Mouse (Mus musculus): ENCODE data around the gene Ice1. TPM values are rescaled to one million over a fixed set of nuclear protein-coding genes. Genes with fewer than 3 reads are reported as not detected.

The Ice1 gene
- total RNA-seq, 2 experiments from 2014 or later = 34.6 to 34.9 TPM

DNA sequence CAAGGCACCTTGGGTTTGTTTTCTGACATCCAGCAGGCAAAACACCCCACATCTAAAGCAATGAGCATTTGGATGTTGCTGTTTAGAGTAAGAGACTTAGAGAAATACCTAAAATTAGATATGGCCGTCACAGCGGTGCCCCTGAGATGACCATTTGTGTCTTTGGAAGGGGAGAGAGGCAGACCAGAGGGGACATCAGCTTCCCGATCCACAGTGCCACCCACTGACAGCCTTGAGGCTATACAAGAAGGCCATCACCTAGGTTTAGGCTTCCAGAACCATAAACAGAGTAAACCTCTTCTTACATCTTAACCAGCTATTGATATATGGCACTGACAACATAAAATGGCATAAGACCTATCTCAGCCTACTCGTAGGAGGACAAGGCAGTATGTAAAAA lies 4.5 kb upstream of the Ice1 start:
- no peak for ATAC-seq (replicated peaks; ENCODE audit: low FRiP score, low TSS enrichment, poor library complexity, severe bottlenecking)

GRCm38 (mm10) chr13:70641381-70641780 lies 3.9 kb upstream of the Ice1 start:
- ATAC-seq (replicated peaks; ENCODE audit: low FRiP score, low TSS enrichment, poor library complexity, severe bottlenecking) = no peak

DNA sequence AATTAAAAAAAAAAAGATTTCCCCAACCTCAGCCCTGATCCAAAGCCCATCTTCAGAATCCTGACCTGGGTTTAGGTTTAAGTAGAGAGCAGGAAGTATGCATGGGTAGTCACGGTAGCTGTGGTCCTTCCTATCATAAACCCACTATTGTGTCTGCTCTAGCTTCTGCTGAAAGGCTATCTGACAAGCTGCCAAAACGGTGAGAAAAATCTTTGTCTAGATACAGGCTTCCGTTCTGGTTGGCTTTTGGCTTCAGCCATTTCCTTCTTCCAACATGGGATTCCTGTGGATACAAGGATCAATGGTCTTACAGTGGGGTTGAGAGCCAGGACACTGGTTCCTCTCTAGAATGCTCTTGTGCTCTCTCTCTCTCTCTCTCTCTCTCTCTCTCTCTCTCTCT lies 2.2 kb upstream of the Ice1 start:
- no peak for ATAC-seq (replicated peaks; ENCODE audit: low FRiP score, low TSS enrichment, poor library complexity, severe bottlenecking)

DNA sequence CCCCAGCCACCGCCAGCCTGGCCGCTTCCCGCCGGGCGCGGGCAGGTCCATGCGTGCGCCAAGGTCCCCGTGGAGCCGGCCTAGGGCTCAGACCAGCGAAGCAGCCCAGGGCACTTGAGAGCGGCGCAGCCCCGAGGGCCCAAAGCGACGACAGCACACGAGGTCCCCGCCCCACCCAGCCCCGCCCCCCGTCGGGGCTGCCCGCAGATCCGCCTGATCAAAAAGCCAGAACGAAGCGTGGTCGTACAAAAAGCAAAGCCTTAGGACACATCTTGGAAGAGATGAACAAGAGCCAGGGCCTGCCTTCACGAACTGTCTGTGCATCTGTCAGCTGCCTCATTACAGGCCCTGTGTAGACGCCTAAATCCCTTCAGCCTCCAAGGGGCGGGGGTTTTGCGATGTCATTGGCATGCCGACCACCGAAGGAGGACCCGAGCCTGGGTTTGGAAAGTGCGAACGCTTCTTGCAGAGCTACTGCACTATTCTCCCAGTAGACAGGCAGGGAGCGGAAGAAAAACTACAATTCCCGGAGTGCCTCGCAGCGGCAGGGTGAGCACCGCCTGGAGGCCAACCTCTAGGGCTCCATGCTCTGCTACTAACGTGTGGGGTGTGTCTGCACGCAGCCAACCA lies 343 bp upstream of the Ice1 start:
- peak; percentile 95 for ATAC-seq (replicated peaks; ENCODE audit: low FRiP score, low TSS enrichment, poor library complexity, severe bottlenecking)

DNA sequence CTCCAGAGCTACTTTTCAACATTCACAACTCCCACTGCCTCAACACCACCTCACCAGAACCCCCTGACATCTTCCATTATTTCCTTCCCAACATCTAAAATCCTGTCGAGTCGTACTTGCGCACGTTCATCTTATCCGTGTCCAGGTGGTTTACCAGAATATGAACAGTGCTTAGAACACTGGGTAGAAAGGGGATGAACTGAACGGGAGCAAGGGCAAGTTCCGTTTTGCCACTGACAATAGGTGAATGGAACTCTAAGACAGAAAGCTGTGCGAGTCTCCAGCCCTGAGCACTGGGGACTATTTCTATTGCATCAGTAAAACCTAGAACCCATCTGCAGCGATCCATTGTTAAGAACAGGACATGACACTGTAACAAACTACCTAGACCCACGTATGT lies 728 bp downstream of the Ice1 start:
- no peak for ATAC-seq (replicated peaks; ENCODE audit: low FRiP score, low TSS enrichment, poor library complexity, severe bottlenecking)

DNA sequence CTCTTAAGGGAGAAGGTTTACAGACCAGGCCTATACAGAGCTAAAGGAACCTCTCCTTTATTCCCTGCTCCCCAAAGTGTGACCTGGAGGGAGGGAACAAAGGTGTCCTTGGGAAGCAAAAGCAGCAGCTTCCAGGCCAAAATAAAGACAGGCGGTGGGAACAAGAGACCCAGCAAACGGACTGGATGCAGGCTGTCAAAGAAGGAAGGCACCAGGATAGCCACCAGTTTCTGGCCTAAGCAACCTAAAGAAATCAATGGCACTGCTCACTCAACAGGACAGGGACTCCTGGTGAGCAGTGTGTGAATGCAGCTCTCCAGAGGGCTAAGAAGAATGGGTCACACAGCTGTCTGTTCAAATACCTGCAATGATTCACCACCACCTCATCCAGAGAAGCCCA lies 1.8 kb downstream of the Ice1 start:
- no peak for ATAC-seq (replicated peaks; ENCODE audit: low FRiP score, low TSS enrichment, poor library complexity, severe bottlenecking)

DNA sequence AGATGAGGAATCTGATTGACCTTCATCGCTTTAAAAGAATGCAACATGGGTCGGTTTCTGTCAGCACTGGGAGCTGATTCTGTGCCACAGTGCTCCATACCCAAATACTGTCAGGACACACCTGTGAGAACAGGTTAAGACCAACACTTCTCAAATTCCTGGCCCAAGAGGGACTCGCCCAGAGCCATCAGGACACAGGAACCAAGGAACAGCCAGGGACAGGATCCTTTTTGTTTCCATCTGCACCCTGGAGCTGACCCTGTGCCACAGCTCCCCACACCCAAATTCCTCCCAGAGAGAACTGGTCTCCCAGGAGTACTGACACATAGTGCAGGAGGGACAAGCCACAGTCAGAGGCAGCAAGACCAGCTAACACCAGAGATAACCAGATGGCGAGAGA lies 11.0 kb downstream of the Ice1 start:
- no peak for ATAC-seq (replicated peaks; ENCODE audit: low FRiP score, low TSS enrichment, poor library complexity, severe bottlenecking)

- ATAC-seq (replicated peaks; ENCODE audit: low FRiP score, low TSS enrichment, poor library complexity, severe bottlenecking) = peak; percentile 90
Observed at GRCm38 (mm10) chr13:70625665-70626064, 11.8 kb downstream of the Ice1 start.

DNA sequence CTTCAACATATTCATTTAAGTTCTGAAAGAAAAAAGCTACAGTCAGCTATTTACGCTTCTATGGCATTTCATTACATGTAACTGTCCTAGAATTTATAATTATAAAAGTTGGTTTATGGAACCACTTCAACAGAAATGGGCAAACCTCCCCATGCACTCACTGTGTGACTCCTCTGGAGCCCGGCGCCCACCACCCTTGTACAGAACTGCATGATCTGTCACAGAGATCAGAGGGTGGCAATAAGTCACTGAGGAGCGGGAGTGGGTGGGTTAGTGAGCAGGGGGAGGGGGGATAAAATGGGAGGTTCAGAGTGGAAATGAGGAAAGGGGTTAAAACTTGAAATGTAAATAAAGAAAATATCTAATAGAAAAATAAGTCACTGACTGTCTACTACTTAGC lies 13.0 kb downstream of the Ice1 start:
- ATAC-seq (replicated peaks; ENCODE audit: low FRiP score, low TSS enrichment, poor library complexity, severe bottlenecking) = no peak

DNA sequence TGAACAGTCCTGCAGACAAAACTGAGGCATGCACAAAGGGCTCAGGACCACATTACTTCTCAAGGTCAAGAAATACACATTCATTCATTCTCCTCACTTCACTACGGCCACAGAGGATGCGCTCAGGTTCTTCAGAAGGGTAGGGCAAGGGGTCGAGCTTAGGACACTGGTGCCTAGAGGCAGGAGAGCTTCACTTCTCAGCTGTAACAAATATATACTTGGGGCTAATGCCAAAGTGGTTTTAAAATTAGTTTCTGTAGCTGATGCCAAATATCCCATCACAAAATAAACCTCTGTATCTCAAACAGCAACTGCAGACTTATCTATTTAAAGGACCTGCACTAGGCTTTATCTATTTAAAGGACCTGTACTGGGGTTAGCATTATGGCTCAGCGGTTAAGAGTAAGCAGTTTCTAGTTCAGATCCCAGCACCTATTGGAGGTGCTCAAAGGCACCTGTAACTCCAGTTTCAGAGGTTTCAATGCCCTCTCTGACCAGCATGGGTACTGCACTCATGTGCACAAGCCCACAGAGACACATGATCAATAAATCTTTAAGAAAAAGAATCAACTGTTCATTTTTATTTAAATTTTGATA lies 14.9 kb downstream of the Ice1 start:
- peak; percentile 80 for ATAC-seq (replicated peaks; ENCODE audit: low FRiP score, low TSS enrichment, poor library complexity, severe bottlenecking)

DNA sequence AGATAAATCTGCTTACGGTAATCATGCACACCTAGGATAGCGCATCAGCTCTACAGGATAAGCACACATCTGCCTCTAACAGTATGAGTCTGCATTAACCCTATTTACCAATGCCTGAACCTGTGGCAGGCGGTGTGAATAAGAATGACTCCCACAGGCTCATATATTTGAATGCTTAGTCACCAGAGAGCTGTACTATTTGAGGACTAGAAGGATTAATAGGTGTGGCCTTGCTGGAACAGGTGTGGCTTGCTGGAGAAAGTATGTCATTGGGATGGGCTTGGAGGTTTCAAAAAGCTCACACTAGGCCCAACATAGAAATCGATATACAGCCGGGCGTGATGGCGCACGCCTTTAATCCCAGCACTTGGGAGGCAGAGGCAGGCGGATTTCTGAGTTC lies 15.9 kb downstream of the Ice1 start:
- no peak for ATAC-seq (replicated peaks; ENCODE audit: low FRiP score, low TSS enrichment, poor library complexity, severe bottlenecking)

DNA sequence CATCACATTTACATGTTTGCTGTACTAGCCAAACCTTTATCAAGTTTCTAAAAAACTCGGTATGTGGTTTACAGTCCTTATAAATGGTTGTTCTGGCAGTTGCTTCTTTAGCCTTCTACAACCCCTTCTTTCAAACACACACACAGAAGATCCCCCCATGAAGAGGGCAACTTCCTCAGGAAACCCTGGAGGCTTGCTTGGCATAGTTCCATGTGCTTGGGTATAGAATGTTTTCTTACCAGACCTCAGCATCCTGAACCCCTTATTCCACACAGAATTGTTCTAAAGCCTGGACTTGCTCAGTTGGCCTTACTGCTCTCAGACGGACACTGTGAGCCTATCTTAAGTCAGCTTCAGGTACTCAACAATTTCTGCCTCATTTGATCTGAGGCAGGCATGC lies 24.6 kb downstream of the Ice1 start:
- ATAC-seq (replicated peaks; ENCODE audit: low FRiP score, low TSS enrichment, poor library complexity, severe bottlenecking) = no peak

DNA sequence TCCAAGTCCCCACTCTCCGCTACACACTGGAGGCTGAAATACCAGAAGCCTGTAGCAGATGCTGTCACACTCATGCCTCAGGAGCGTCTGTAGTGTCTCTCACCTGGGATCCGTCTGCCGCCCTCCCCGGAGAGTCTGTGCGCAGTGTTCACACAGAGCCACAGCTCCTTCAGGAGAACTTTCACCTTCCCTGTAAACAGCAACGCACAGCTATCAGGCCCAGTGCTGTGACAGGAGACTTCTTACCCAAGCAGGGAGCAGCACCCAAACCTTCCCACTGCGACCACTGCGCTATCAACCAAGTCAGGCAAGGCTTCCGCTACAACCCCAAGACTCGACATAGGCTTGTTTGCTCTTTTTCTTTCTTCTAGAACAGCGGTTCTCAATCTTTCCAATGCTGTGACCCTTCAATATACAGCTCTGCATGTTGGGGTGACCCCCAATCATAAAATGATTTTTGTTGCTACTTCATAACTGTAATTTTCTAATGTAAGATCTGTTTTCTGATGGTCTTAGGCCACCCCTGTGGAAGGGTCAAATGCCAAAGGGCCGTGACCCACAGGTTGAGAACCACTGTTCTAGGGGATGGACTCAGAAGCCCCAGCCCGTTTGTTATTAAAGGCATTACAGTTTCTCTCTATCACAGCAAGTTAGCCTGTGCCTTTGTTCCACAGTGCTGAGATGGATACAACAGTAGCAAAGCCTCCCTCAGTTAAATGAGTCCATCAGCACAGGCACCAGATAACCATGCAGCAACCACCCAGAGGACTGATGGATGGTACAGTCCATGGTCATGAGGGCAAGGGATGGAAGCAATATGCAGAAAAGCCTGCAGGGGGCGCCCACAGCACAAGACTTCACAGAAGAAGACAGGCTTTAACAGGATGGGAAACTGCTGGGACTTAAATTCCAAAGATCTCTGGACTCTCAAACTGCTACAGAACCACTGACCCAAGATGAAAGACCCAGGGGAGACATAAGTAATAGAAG lies 26.7 kb downstream of the Ice1 start:
- peak; percentile 76 for ATAC-seq (replicated peaks; ENCODE audit: low FRiP score, low TSS enrichment, poor library complexity, severe bottlenecking)

DNA sequence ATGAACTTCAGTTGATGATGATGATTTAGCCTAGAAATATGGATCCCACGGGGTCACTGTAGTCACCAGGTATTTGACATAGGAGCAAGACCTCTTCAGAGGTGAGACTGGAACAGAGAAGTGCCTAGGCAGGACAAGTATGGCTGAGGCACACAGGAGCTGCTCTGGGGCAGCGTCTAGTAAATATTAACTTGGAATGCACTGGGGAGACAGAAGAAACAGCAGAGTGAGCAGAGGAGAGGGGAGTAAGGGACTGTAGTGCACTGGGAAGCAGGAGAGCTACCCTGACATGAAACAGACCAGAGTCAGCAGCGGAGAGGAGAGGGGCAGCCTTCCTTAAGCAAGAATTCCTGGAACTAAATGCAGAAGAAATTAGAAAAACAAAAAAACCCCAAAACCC lies 27.8 kb downstream of the Ice1 start:
- ATAC-seq (replicated peaks; ENCODE audit: low FRiP score, low TSS enrichment, poor library complexity, severe bottlenecking) = no peak

DNA sequence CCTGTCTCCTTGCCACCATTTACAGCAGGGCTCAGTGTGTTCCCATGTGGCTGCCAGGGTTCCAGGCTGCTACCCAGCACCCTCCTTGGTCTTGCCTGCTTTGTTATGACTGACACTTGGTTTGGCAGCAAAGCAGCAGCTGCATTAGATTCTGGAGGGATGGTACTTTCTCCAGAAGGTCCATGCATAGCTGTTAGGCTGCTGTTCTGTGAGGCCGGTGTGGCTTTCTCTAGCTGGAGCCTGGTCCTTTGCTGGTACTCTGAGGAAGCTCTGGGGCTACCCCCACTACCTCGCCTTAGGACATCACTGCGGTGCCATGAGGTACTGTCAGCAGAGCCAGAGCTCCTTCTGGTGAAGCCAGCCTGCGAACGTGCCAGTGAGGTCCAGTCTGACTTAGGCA lies 32.1 kb downstream of the Ice1 start:
- ATAC-seq (replicated peaks; ENCODE audit: low FRiP score, low TSS enrichment, poor library complexity, severe bottlenecking) = no peak

DNA sequence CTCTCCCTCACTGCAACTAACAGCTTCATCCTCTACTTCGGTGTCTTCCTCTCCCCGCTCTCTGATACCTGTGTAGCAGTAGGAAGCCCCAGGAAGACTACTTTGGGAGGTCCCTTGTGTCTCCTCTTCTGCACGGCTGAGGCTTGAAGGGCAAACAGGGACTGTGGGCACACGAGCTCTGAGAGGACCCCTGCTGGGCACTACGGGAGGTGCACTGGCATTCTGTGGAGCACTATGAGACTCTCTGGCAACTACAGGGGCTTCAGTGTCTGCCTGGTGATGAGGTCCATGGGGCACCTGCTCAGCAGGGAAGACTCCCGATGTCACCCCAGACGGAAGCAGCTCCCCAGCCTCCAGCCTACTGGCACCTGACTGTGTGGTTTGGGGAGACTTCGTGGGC lies 32.7 kb downstream of the Ice1 start:
- peak; percentile 78 for ATAC-seq (replicated peaks; ENCODE audit: low FRiP score, low TSS enrichment, poor library complexity, severe bottlenecking)

DNA sequence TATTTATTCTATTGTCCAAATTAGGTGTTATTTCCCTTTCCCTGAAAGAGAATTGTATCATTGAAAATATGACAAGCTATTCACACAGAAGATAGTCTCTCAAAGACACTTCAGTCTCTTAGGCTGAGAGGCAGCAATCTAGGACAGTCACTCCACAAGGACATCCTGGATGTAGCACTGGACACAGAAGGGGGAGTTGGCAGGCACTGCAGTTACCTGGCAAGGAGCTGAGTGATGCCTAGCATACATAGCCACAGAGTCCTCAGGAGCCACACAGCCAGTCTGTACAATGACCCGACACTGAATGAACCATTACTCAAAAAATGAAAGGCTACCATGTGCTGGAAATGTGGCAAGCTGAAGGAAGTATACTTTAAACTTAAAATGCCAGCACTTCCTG lies 35.9 kb downstream of the Ice1 start:
- ATAC-seq (replicated peaks; ENCODE audit: low FRiP score, low TSS enrichment, poor library complexity, severe bottlenecking) = no peak

GRCm38 (mm10) chr13:70599964-70600619 lies 37.3 kb downstream of the Ice1 start:
- ATAC-seq (replicated peaks; ENCODE audit: low FRiP score, low TSS enrichment, poor library complexity, severe bottlenecking) = no peak

- ATAC-seq (replicated peaks; ENCODE audit: low FRiP score, low TSS enrichment, poor library complexity, severe bottlenecking) = no peak
Observed at GRCm38 (mm10) chr13:70598941-70599340, 38.5 kb downstream of the Ice1 start.

- no peak for ATAC-seq (replicated peaks; ENCODE audit: low FRiP score, low TSS enrichment, poor library complexity, severe bottlenecking)
Observed at GRCm38 (mm10) chr13:70596901-70597300, 40.5 kb downstream of the Ice1 start.
